Mouse (Mus musculus) hindbrain, embryonic 11.5 days (tissue): ENCODE results near the gene Dyrk2. TPM values are rescaled to one million over a fixed set of nuclear protein-coding genes. Genes with fewer than 3 reads are reported as not detected.
A peak's percentile ranks its signal among the peaks of the same experiment; 100 is the strongest.

Experiments used
- ATAC-seq: fragments of 200-750 bp; cut with Nextera tagmentation; 2 replicates; pipeline ENCODE4 v1.8.0; 2017; ENCODE audit warnings: mild to moderate bottlenecking, moderate TSS enrichment, moderate library complexity; ENCODE audit not compliant: low FRiP score
- DNase-seq: peaks from one replicate; pipeline ENCODE4 v3.0.0-alpha.2; 2015; ENCODE audit warnings: low spot score
- H3K27ac ChIP-seq: fragments of 300-500 bp; sonication (generic); 2 replicates; pipeline ENCODE4 v1.5.1; 2014; ENCODE audit warnings: mild to moderate bottlenecking, low read depth, low read length
- H3K27me3 ChIP-seq: fragments of 300-500 bp; sonication (generic); 2 replicates; pipeline ENCODE4 v1.6.1; 2014; ENCODE audit warnings: mild to moderate bottlenecking, low read length, moderate library complexity, mixed read lengths; ENCODE audit not compliant: control insufficient read depth, insufficient read depth
- H3K36me3 ChIP-seq: fragments of 300-500 bp; sonication (generic); 2 replicates; pipeline ENCODE4 v1.6.1; 2014; ENCODE audit warnings: mild to moderate bottlenecking, low read length, moderate library complexity, mixed read lengths; ENCODE audit not compliant: control insufficient read depth, insufficient read depth
- H3K4me1 ChIP-seq: fragments of 300-500 bp; sonication (generic); replicated peaks from 2 replicates; pipeline ENCODE4 v1.6.1; 2014; ENCODE audit warnings: low read length, mixed read lengths; ENCODE audit not compliant: control insufficient read depth, insufficient read depth
- H3K4me2 ChIP-seq: fragments of 300-500 bp; sonication (generic); replicated peaks from 2 replicates; pipeline ENCODE4 v1.6.1; 2014; ENCODE audit warnings: mild to moderate bottlenecking, low read depth, low read length
- H3K4me3 ChIP-seq: fragments of 300-500 bp; sonication (generic); 2 replicates; pipeline ENCODE4 v1.5.1; 2014; ENCODE audit warnings: low read depth, low read length
- H3K9ac ChIP-seq: fragments of 300-500 bp; sonication (generic); 2 replicates; pipeline ENCODE4 v1.6.1; 2014; ENCODE audit warnings: low read depth, low read length
- H3K9me3 ChIP-seq: fragments of 300-500 bp; sonication (generic); 2 replicates; pipeline ENCODE4 v1.6.1; 2016; ENCODE audit warnings: low read length; ENCODE audit not compliant: control insufficient read depth
- WGBS: fragments of 180-500 bp; shearing (Covaris S2); extraction: QIAGEN DNeasy Blood & Tissue Kit; methylation state at CpG from one replicate; pipeline ENCODE4 v1.1.7; 2014; 5-methylcytosine and 5-hydroxymethylcytosine counted together
- polyA plus RNA-seq: library from polyadenylated mRNA; unstranded; fragments of >200 nt; fragmentation: Nextera tagmentation; extraction: Ambion mirVana; gene quantifications from 2 replicates; pipeline ENCODE4 v1.2.1, GENCODE M21; 2014

Dyrk2 gene
- 12.1 and 14.3 TPM in 2 replicates for polyA plus RNA-seq

- peaks cover 6% of the 10 kb centered on the region for H3K4me1 ChIP-seq
- 4% methylated on average over 16 of the region's 16 CpGs for WGBS
- no peaks in the 10 kb centered on the region for H3K36me3 ChIP-seq
- H3K27me3 ChIP-seq: no peaks in the 10 kb centered on the region
- H3K9me3 ChIP-seq: peaks cover 3% of the 10 kb centered on the region; the same call in 1 of the 2 replicates
- peak within 1 kb of the TSS; percentile 100 for H3K9ac ChIP-seq
- H3K4me2 ChIP-seq: peak within 1 kb of the TSS; percentile 78
- DNase-seq (peak; percentile 54), ATAC-seq (peak; percentile 14; the same call in 1 of the 2 replicates)
- H3K4me3 ChIP-seq: peak within 1 kb of the TSS; percentile 99
- peak within 1 kb of the TSS; percentile 97 for H3K27ac ChIP-seq
Measured at GRCm38 (mm10) chr10:118870201-118870980, at the start of gene Dyrk2. Gene Dyrk2, minus strand, starts transcription at chr10:118870209.

- WGBS: 87% methylated on average over 10 of the region's 10 CpGs
- H3K9ac ChIP-seq: no peak overlapping the region
- no peak overlapping the region for H3K27ac ChIP-seq
- H3K9me3 ChIP-seq: no peaks in the 10 kb centered on the region
- H3K4me2 ChIP-seq: no peak overlapping the region
- no peaks in the 10 kb centered on the region for H3K36me3 ChIP-seq
- H3K4me1 ChIP-seq: no peaks in the 10 kb centered on the region
- H3K27me3 ChIP-seq: no peaks in the 10 kb centered on the region
- ATAC-seq (no peak), DNase-seq (no peak)
- no peak overlapping the region for H3K4me3 ChIP-seq
Measured at GRCm38 (mm10) chr10:118902625-118903024, 32.6 kb upstream of the Dyrk2 start.

GRCm38 (mm10) chr10:118893645-118894044, 23.6 kb upstream of the Dyrk2 start:
- 85% methylated on average over 3 of the region's 3 CpGs for WGBS
- H3K36me3 ChIP-seq: no peaks in the 10 kb centered on the region
- ATAC-seq (no peak), DNase-seq (no peak)
- no peak overlapping the region for H3K9ac ChIP-seq
- no peak overlapping the region for H3K4me3 ChIP-seq
- no peak overlapping the region for H3K4me2 ChIP-seq
- no peaks in the 10 kb centered on the region for H3K9me3 ChIP-seq
- H3K4me1 ChIP-seq: no peaks in the 10 kb centered on the region
- H3K27me3 ChIP-seq: no peaks in the 10 kb centered on the region
- H3K27ac ChIP-seq: no peak overlapping the region

- H3K4me2 ChIP-seq: no peak overlapping the region
- H3K4me3 ChIP-seq: no peak overlapping the region
- no peaks in the 10 kb centered on the region for H3K27me3 ChIP-seq
- H3K4me1 ChIP-seq: no peaks in the 10 kb centered on the region
- no peak overlapping the region for H3K9ac ChIP-seq
- ATAC-seq: no peak
- no peak overlapping the region for H3K27ac ChIP-seq
- H3K9me3 ChIP-seq: no peaks in the 10 kb centered on the region
- no peak for DNase-seq
- no peaks in the 10 kb centered on the region for H3K36me3 ChIP-seq
- WGBS: 86% methylated on average over 2 of the region's 2 CpGs
Measured at GRCm38 (mm10) chr10:118884126-118884525, 14.1 kb upstream of the Dyrk2 start.

GRCm38 (mm10) chr10:118883317-118883716, 13.3 kb upstream of the Dyrk2 start:
- DNase-seq (no peak), ATAC-seq (no peak)
- no peaks in the 10 kb centered on the region for H3K4me1 ChIP-seq
- H3K9me3 ChIP-seq: no peaks in the 10 kb centered on the region
- no peak overlapping the region for H3K4me2 ChIP-seq
- H3K27ac ChIP-seq: no peak overlapping the region
- H3K4me3 ChIP-seq: no peak overlapping the region
- WGBS: 93% methylated on average over 11 of the region's 11 CpGs
- H3K36me3 ChIP-seq: no peaks in the 10 kb centered on the region
- no peak overlapping the region for H3K9ac ChIP-seq
- H3K27me3 ChIP-seq: no peaks in the 10 kb centered on the region

GRCm38 (mm10) chr10:118882258-118882885, 12.4 kb upstream of the Dyrk2 start:
- no peaks in the 10 kb centered on the region for H3K36me3 ChIP-seq
- H3K9ac ChIP-seq: no peak overlapping the region
- WGBS: 88% methylated on average over 12 of the region's 12 CpGs
- no peaks in the 10 kb centered on the region for H3K4me1 ChIP-seq
- no peak for ATAC-seq
- no peak overlapping the region for H3K27ac ChIP-seq
- H3K9me3 ChIP-seq: no peaks in the 10 kb centered on the region
- H3K4me2 ChIP-seq: no peak overlapping the region
- DNase-seq: no peak
- no peak overlapping the region for H3K4me3 ChIP-seq
- H3K27me3 ChIP-seq: no peaks in the 10 kb centered on the region

GRCm38 (mm10) chr10:118880776-118881175, 10.8 kb upstream of the Dyrk2 start:
- H3K4me3 ChIP-seq: no peak overlapping the region
- no peaks in the 10 kb centered on the region for H3K9me3 ChIP-seq
- 83% methylated on average over 2 of the region's 2 CpGs for whole genome bisulfite sequencing
- DNase-seq: no peak
- no peak overlapping the region for H3K27ac ChIP-seq
- H3K36me3 ChIP-seq: no peaks in the 10 kb centered on the region
- H3K4me1 ChIP-seq: no peaks in the 10 kb centered on the region
- no peak overlapping the region for H3K4me2 ChIP-seq
- no peaks in the 10 kb centered on the region for H3K27me3 ChIP-seq
- H3K9ac ChIP-seq: no peak overlapping the region
- no peak for ATAC-seq

GRCm38 (mm10) chr10:118872196-118872595, 2.2 kb upstream of the Dyrk2 start:
- Histone ChIP-seq H3K27ac (no peak overlapping the region), H3K27me3 (no peaks in the 10 kb centered on the region), H3K9ac (no peak overlapping the region), H3K9me3 (peaks cover 3% of the 10 kb centered on the region; the same call in 1 of the 2 replicates), H3K4me2 (no peak overlapping the region), H3K36me3 (no peaks in the 10 kb centered on the region), H3K4me1 (peaks cover under 1% of the 10 kb centered on the region; the same call in 1 of the 2 replicates), H3K4me3 (no peak overlapping the region)
- DNase-seq (no peak), ATAC-seq (no peak)
- WGBS: 100% methylated on average over 2 of the region's 2 CpGs
